Mouse (Mus musculus): Measurements from ENCODE around the gene Rp2.

DNA sequence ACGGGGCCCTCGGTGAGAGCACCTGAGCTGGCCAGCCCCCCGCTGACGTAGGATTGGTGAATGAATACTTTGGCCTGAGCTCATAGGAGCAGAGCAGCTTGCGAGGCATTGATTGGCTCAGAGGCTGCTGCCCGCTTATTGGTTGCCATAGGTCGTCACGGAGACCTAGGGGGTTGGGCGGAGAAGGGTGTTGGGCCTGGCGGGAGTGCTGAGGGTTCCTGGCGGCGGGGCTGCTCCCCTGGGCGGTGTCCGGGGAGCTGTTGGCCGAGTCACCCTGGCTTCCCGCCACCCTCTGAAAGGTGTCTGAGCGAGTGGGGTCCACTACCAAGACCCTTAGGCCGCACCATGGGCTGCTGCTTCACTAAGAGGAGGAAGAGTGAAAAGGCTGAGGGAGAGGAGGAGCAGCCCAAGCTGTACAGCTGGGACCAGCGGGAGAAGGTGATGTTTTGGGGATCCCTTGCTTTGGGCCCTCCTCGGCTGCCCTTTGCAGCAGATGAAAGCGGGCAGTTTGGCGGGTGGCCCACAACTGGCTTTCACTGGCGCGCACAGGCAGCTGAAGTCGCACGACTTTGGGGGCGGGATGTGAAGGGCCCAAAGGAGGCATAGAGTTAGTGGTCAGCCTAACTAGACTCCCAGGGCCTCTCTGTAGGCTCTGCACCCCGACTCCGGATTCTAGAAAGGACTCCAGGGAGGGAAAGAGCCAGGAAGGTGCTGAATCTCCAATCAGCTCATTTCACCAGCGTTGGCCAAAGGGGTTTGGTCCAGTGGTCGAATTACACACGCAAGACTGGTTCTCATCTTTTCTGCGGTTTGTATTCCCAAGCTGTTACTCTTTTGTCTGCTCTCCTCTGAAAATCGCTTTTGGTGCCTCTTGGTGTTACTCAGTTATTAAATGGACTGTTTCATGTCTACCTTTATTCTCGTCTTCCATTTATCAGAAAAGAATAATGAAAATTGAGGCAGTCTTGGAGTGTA, at the start of gene Rp2:
- TF ChIP-seq CTCF (IDR thresholded peaks at IDR 0.05; ENCODE audit: low read depth) (no peak), EP300 (IDR thresholded peaks at IDR 0.05; ENCODE audit: low read depth) (no peak)

Data from heart, postnatal 0 days (tissue).